Mouse (Mus musculus): ENCODE measurements around the gene Rab40c.
A peak's percentile ranks its signal among the peaks of the same experiment; 100 is the strongest.

The Rab40c gene

DNA sequence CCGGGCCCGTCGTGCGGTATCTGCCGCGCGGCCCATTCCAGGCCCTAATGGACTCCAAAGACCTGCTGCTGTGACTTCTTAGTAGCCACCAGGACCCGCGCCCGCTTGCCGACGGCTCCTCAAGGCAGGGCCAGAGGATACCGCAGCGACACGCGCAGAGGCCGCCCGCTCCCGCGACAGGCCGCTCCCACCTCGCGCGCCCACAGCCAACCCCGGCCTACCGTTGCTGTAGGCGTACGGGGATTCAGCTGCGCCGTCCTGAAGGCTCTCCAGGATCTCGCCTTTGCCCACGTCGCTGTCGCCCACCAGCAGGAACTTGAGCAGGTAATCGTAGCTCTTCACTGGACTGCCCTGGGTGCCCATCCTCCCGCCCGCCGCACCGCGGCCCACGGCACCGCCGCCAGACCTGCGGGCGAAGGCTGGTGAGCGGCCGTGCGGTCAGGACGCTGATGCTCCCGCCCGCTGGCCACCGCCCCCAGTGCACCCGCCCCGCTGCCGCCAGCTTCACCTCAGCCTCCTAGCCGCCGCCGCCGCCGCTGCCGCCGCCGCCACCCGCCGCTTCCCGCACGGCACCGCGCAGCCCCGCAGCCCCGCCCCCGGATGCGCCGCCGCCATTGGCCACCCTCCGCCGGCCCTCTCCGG is at the start of gene Rab40c:
Rab40c (minus strand) TSS at position 584 of the 642 bp plus-strand sequence.
- DNase-seq, result no peak

- no peak for DNase-seq
Observed at GRCm38 (mm10) chr17:25968176-25968575, 48.6 kb upstream of the Rab40c start.

DNA sequence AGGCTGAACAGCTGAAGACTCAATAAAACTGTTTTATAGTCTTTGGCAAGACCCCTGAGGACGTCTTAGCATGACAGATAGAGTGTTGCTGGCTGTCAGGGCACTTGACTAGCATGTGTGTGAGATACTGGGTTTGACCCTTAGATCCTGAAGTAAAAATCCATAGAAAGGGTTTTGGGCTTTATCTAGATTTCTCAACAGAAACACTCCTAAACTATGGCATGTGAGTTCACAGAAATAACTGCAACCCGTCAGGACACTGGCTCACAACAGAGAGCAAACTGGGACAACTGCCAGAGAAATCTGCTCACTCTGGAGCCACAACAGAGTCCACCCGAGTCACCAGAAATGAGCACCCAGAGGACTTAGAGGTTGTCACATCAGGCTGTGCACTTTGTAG is 48.1 kb upstream of the Rab40c start:
- peak; percentile 74 for DNase-seq

- DNase-seq, result peak; percentile 71
Observed at GRCm38 (mm10) chr17:25964271-25964670, 44.7 kb upstream of the Rab40c start.

GRCm38 (mm10) chr17:25962413-25962905 is 42.9 kb upstream of the Rab40c start:
- DNase-seq, result no peak

DNA sequence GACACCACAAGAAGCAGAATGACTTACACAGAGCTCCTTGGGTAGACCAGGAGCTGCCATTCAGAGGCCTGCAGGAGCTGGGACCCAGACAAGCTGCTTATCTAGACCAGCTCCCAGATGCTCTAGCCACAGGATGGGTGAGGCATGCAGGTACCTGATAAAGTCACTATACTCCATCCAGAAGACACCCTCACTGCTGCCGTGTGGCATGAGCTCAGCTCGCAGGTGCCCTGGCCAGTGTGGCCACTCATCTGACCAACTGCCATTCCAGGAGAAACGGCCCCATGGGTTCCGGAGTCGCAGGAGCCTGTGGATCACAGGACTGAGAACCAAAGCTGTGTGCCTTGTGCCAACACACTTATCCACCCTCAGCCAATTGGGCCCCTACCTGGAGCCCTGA is 42.0 kb upstream of the Rab40c start:
- no peak for DNase-seq

DNA sequence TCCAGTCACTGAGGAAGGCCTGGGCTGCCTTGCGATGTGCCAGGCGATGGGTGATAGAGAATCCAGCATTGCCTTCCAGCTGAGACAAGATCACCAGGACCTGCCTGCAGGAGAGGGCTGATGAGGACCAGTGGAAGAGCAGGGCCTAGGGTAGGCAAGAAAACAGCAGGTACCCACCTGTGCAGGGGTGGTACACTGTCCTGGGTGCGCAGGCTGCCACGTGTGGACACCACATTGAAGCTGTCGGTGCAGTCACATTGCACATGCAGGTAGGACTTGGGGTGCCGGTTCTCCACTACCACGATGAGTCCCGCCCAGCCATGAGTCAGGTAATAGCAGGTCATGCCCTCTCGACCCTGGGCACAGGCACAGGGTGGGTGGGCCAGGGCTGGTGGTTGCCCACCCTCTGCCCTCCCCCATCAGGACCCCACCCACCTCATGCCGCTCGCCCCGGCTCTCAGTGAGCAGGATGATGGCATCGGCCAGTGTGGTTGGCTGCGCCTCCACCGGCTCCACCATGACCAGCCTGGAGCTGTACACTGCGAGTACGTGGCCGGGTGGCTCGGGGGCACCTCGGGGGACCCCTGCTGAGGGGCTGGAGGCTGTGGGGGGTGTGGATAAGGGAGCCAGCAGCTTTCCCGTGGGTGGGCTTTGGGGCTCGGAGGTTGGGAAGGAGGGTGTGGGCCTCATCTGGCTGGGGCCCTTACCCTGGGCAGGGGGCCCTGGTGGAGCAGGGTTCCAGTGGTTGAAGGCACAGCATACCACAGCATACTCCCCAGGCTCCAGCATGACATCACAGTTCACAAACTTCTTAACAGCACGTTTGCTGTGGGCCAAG is 40.3 kb upstream of the Rab40c start:
- DNase-seq, result no peak

- DNase-seq, result peak; percentile 75
Observed at GRCm38 (mm10) chr17:25958771-25959494, 39.4 kb upstream of the Rab40c start.

DNA sequence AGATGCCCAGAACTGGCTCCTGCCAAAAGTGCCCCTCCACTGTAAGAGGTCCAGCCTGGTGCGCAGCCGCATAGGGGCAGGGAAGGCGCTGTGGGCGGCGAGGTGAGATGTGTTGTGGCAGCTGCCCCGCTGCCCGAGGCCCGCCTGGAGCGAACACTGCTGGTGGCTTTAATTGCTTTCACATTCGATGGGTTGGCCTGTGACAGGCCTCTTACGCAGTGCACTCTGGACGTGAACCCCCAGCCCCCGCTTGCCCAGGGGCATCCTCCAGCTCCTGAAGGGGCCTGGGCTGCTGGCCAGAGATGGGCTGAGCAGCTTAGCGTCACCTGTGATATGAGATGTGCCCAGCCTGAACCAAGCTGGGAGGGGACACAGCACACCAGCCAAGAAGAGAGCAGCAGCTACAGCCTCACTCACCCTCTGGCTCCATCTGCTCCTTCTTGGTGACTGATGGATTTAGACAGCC is 38.1 kb upstream of the Rab40c start:
- peak; percentile 77 for DNase-seq

DNA sequence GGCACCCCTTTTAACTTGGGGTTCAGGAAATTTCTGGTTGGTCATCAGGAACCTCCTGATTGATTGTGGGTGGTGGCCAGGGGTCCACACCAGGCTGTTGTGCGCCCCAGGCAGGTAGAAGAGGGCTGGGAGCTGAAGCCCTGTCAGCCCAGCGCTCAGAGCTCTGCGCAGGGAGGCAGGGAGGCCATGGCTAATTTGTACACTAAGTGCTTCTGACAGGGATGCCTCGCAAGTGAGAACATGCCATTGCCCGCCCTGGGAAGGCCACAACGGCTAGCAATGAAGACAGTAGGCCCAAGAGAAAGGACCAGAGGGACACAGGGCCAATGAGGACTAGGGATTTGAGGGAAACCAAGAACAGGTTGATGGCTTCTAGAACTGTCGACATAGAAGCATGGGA is 37.1 kb upstream of the Rab40c start:
- DNase-seq, result no peak

- peak; percentile 94 for DNase-seq
Observed at GRCm38 (mm10) chr17:25956201-25956600, 36.7 kb upstream of the Rab40c start.

GRCm38 (mm10) chr17:25955736-25956135 is 36.2 kb upstream of the Rab40c start:
- DNase-seq, result no peak

- DNase-seq, result no peak
Observed at GRCm38 (mm10) chr17:25954671-25955070, 35.1 kb upstream of the Rab40c start.

GRCm38 (mm10) chr17:25953161-25953560 is 33.6 kb upstream of the Rab40c start:
- DNase-seq, result peak; percentile 88

- DNase-seq, result peak; percentile 74
Observed at GRCm38 (mm10) chr17:25951803-25952623, 32.5 kb upstream of the Rab40c start, which contains the start of gene A930017K11Rik. Gene A930017K11Rik, minus strand, starts transcription at chr17:25952565.

GRCm38 (mm10) chr17:25951225-25951802 is 31.8 kb upstream of the Rab40c start:
- DNase-seq, result peak; percentile 77

- DNase-seq, result peak; percentile 62
Observed at GRCm38 (mm10) chr17:25950706-25951105, 31.2 kb upstream of the Rab40c start.

DNA sequence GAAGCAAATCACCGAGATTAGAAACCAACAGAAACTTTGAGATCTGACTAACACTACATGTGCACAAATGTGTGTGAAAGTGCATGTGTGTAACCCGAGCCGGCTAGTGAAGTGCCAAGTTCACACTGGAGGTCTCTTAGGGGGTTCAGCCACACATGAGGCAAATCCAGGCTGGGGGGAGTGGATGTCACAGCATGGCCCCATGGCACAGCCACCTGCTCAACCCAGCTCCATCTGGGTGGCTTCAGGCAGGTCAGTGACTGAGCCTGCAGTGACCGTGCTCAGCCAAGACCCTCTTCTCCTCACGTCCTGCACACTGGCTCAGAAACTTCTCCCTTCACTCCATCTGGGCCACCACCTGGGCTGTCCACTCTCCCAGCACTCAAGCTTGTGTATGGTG is 30.5 kb upstream of the Rab40c start:
- DNase-seq, result peak; percentile 61

DNA sequence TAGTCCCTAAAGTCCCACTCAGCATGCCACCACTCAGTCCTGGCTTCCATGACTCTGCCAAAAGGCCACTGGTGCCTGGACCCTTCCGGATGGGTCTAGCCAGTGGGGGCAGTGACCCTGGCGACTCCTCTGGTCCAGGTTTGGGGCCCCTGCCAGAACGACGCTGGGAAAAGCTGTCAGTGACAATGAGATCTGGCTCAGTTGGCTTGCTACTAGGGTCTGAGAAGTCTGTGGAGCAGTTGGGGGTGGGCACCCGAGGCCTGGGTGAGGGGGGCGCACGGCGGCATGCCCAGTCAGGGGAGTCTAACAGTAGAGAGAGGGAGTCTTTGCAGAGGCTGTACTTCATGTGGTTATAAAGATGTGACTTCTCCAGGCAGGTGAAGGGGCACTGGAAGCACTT is 28.5 kb upstream of the Rab40c start:
- DNase-seq, result peak; percentile 58

DNA sequence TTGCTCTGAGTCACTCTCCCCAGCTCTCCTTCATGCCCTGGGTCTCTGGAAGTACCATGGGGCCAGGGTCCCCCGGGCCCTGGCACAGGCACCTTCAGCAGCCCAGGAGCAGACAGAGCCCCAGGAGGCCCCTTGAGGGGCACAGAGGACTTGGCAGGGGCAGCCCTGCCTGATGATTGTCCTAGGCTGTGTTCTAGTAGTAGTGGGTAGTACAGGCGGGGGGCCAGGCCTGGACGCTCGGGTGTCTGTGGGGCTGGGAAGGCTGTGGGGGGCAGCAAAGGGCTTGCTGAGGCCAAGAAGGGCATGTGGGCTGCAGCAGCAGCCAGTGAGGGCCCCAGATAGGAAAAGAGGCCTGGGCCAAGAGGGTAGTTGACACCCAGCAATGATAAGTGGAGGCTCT is 28.0 kb upstream of the Rab40c start:
- no peak for DNase-seq

DNA sequence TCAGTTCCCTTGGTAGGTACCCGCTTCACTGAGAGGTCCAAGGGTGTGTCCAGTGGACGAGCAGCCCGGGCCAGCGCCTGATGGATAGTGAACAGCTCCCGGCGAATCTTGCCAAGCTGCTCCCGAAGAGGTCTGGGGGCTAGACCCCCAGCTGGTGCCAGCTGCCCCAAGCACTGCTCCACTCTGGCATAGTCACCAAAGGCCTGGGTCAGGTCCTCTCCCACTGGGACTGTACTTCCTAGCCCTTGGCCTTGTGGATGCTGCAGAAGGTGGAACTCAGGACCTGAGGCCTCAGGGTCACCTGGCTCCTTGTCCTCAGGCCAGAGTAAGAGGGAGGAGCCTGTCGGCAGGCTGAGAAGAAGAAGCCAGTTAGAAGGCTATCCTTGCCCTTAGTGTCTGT is 27.4 kb upstream of the Rab40c start:
- DNase-seq, result no peak

DNA sequence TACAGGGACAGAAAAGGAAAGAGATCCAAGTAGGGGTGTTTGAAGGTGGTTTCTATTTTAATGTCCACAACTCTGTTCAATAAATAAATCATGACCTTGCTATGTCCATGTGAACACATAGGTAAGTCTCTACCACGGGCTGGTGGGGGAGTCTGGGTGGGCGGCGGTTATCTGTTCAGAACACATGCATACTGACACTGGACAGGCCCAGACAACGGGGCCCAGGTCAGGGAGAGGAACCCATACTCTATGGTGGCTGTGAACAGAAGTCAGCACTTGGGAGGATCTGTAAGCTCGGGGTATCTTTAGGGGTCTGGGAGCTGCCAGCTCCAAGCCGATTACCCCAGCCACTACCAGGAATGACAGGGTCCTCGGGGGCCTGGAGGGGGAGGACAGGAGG is 26.8 kb upstream of the Rab40c start:
- no peak for DNase-seq

Measured in cerebellum, adult 9-10 months (tissue).